ENCODE assay signal across 11 mouse cellular contexts in genomic region chr3:34150036-34150435, GRCm38 (mm10).
DNase-seq lines count a peak whose midpoint lies in the region; ATAC-seq lines count a peak whose summit lies in the region.
"Had no signal": no experiment of that assay in that cellular context is flagged by ENCODE, and none has a peak within 500 bp of the region (broad histone marks: within the 10 kb centered on the region; RNA-seq: fewer than 3 reads in every experiment).

No protein-coding gene starts in this region.

- no peaks in the 10 kb centered on the region for H3K4me1 ChIP-seq in kidney, embryonic 16.5 days (ENCODE audit: insufficient read depth, low read length)
- no peaks in the 10 kb centered on the region for H3K4me1 ChIP-seq in neural tube, embryonic 11.5 days (ENCODE audit: control insufficient read depth, insufficient read depth, low read length)
- H3K4me1 ChIP-seq: midbrain, embryonic 15.5 days had no signal

- H3K4me2 ChIP-seq in kidney, embryonic 16.5 days (replicated peaks; ENCODE audit: low read depth, low read length), result no peak overlapping the region
- H3K4me2 ChIP-seq in neural tube, embryonic 11.5 days (ENCODE audit: low read depth), result no peak overlapping the region
- H3K4me2 ChIP-seq: embryonic facial prominence, embryonic 12.5 days; heart, embryonic 11.5 days; midbrain, embryonic 15.5 days had no signal

- H3K9me3 ChIP-seq in kidney, embryonic 16.5 days (ENCODE audit: low read length), result no peaks in the 10 kb centered on the region
- no peaks in the 10 kb centered on the region for H3K9me3 ChIP-seq in neural tube, embryonic 11.5 days (ENCODE audit: control insufficient read depth, low read length)
- H3K9me3 ChIP-seq: embryonic facial prominence, embryonic 12.5 days; midbrain, embryonic 15.5 days had no signal

- H3K9ac ChIP-seq in kidney, embryonic 16.5 days (replicated peaks; ENCODE audit: low read length), result no peak overlapping the region
- no peak overlapping the region for H3K9ac ChIP-seq in neural tube, embryonic 11.5 days (ENCODE audit: low read length)
- H3K9ac ChIP-seq: embryonic facial prominence, embryonic 12.5 days; midbrain, embryonic 15.5 days had no signal

- H3K36me3 ChIP-seq in kidney, embryonic 16.5 days (ENCODE audit: insufficient read depth, low read length), result no peaks in the 10 kb centered on the region
- H3K36me3 ChIP-seq in neural tube, embryonic 11.5 days (ENCODE audit: control insufficient read depth, insufficient read depth, low read length), result no peaks in the 10 kb centered on the region
- H3K36me3 ChIP-seq: embryonic facial prominence, embryonic 12.5 days; midbrain, embryonic 15.5 days had no signal

- no peaks in the 10 kb centered on the region for H3K27me3 ChIP-seq in kidney, embryonic 16.5 days (ENCODE audit: insufficient read depth, low read length)
- H3K27me3 ChIP-seq in neural tube, embryonic 11.5 days (ENCODE audit: control insufficient read depth, insufficient read depth, low read length), result no peaks in the 10 kb centered on the region
- H3K27me3 ChIP-seq: embryonic facial prominence, embryonic 12.5 days; midbrain, embryonic 15.5 days had no signal

- no peak overlapping the region for H3K4me3 ChIP-seq in kidney, embryonic 16.5 days (ENCODE audit: low read length)
- no peak overlapping the region for H3K4me3 ChIP-seq in neural tube, embryonic 11.5 days (ENCODE audit: low read depth, low read length)
- H3K4me3 ChIP-seq: embryonic facial prominence, embryonic 12.5 days; midbrain, embryonic 15.5 days had no signal

- WGBS in kidney, embryonic 16.5 days, result 62% methylated on average over 2 of the region's 2 CpGs
- WGBS in neural tube, embryonic 11.5 days, result 60% methylated on average over 2 of the region's 2 CpGs

- ATAC-seq in kidney, embryonic 16.5 days (ENCODE audit: low FRiP score, low TSS enrichment), result 0 out of 2 replicates have a peak, but pooled peaks have one; percentile 39
- no peak for ATAC-seq in neural tube, embryonic 11.5 days (ENCODE audit: insufficient read depth, low FRiP score, low TSS enrichment)
- ATAC-seq: midbrain, embryonic 15.5 days had no signal

- H3K27ac ChIP-seq in kidney, embryonic 16.5 days (ENCODE audit: low read length), result no peak overlapping the region
- no peak overlapping the region for H3K27ac ChIP-seq in neural tube, embryonic 11.5 days (ENCODE audit: low read depth, low read length)
- H3K27ac ChIP-seq: embryonic facial prominence, embryonic 12.5 days; midbrain, embryonic 15.5 days had no signal

- no peak for DNase-seq in kidney, adult 11 months
- peak; percentile 18 for DNase-seq in neural tube, embryonic 11.5 days (ENCODE audit: low spot score)
- no peak for DNase-seq in neural tube, embryonic 10.5 days (ENCODE audit: extremely low spot score, low spot score)
- DNase-seq in WW6 (ENCODE audit: low read depth, low spot score), result peak; percentile 4
- no peak for DNase-seq in adrenal gland, postnatal 10 days
- DNase-seq in spleen, postnatal 10 days (ENCODE audit: low spot score in 2 of 2), result no peak
- DNase-seq: thymus, adult 2 months had no signal

Comparison
In these comparisons a context has a peak if more than half of its experiments do, and no peak if none do; other contexts are left out.
1. DNase-seq: peak in neural tube, embryonic 11.5 days (single experiment) and WW6 (single experiment); none in kidney, adult 11 months (single experiment), neural tube, embryonic 10.5 days (single experiment), adrenal gland, postnatal 10 days (single experiment) and spleen, postnatal 10 days (0 of 2).